8 mouse cellular contexts compared by ENCODE assay signal in the genomic region with DNA sequence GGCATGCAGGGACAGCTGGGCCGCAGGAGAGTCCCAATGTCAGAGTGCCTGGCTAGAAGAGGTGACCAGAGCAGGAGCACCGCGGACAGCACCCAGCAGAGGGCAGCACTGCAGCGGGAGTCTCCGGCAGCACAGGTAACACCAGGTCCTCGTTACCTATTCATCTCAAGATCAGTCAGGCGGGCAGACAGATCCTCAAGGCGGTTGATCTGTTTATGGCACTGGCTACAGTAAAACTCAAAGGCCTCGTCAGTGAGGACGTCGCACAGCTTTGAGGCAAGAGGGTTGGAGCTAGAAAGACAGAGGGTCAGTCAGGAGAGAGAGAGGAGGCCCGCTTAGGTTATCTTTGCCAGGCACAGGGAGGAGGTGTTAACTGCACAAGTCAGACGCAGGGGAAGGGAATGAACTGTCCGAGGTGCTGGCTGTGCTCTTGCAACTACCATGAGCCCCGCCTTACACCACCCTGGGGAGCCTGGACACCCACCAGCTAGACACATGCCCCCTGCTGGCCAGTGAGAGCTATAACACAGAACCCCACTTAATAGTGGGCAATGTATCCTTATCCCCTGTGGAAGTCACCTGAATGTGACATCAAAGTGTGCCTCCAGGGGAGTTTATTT. TPM values are rescaled to one million over a fixed set of nuclear protein-coding genes. Genes with fewer than 3 reads are reported as not detected.
DNase-seq lines count a peak whose midpoint lies in the region; ATAC-seq and TF ChIP-seq lines count a peak whose summit lies in the region.

No protein-coding gene starts in this region.

- peak; percentile 96 for TF ChIP-seq CTCF in ES-Bruce4 (IDR thresholded peaks at IDR 0.05; ENCODE audit: low read depth, low read length)
- peak; percentile 83 for TF ChIP-seq CTCF in lung, adult 2 months (IDR thresholded peaks at IDR 0.05; ENCODE audit: insufficient read depth, low read length)

- intact Hi-C loops in heart, postnatal 14 days (cut with DNase I): loop anchor here (1.0 to 2.0 kb wide), 2 partner anchors 57 to 118 kb away; a partner anchor contains a TSS

- no peak overlapping the region for H3K27ac ChIP-seq in ES-Bruce4 (ENCODE audit: insufficient read depth, low read length)
- no peak overlapping the region for H3K27ac ChIP-seq in forebrain, embryonic 12.5 days

- TF ChIP-seq POLR2A in ES-Bruce4 (IDR thresholded peaks at IDR 0.05; ENCODE audit: insufficient read depth, low read length): no peak
- no peak for TF ChIP-seq POLR2A in lung, adult 2 months (IDR thresholded peaks at IDR 0.05; ENCODE audit: borderline replicate concordance, extremely low read depth, low read depth, low read length)

- peak; percentile 94 for DNase-seq in c-Kit-positive CD71-positive TER-119-positive erythroid progenitor cells, embryonic 14.5 days (ENCODE audit: low spot score)
- DNase-seq in heart, postnatal 14 days: peak; percentile 79 to 81
- DNase-seq in kidney, postnatal 4 days: peak; percentile 91 to 92
- peak; percentile 77 for DNase-seq in lung, adult 2 months
- peak; percentile 39 to 50 for DNase-seq in thymus, adult 18-20 months

- no peaks in the 10 kb centered on the region for H3K36me3 ChIP-seq in ES-Bruce4 (ENCODE audit: control insufficient read depth, insufficient read depth, low read length, poor library complexity, severe bottlenecking)
- peaks cover 64% of the 10 kb centered on the region for H3K36me3 ChIP-seq in forebrain, embryonic 12.5 days (replicated peaks)

- no peak for TF ChIP-seq EP300 in ES-Bruce4 (IDR thresholded peaks at IDR 0.05; ENCODE audit: insufficient read depth, low read depth, low read length)

- peak overlapping the region; percentile 31 for H3K4me2 ChIP-seq in forebrain, embryonic 12.5 days

- H3K9me3 ChIP-seq in ES-Bruce4 (replicated peaks; ENCODE audit: control insufficient read depth, insufficient read depth, low read length, poor library complexity, severe bottlenecking): no peaks in the 10 kb centered on the region
- H3K9me3 ChIP-seq in forebrain, embryonic 12.5 days: no peaks in the 10 kb centered on the region

- no peak overlapping the region for H3K9ac ChIP-seq in ES-Bruce4 (ENCODE audit: low read depth, poor library complexity, severe bottlenecking)
- no peak overlapping the region for H3K9ac ChIP-seq in forebrain, embryonic 12.5 days

- H3K4me3 ChIP-seq in ES-Bruce4 (ENCODE audit: low read depth, low read length): no peak overlapping the region
- no peak overlapping the region for H3K4me3 ChIP-seq in forebrain, embryonic 12.5 days (replicated peaks)
- no peak overlapping the region for H3K4me3 ChIP-seq in lung, adult 2 months (replicated peaks; ENCODE audit: extremely low read depth, low read depth, low read length)

- no peaks in the 10 kb centered on the region for H3K27me3 ChIP-seq in ES-Bruce4 (ENCODE audit: control insufficient read depth, insufficient read depth, low read length, poor library complexity, severe bottlenecking)
- H3K27me3 ChIP-seq in forebrain, embryonic 12.5 days: no peaks in the 10 kb centered on the region

- WGBS in forebrain, embryonic 12.5 days: 11% methylated on average over 15 of the region's 15 CpGs
- WGBS in lung, adult 2 months: 16% methylated on average over 15 of the region's 15 CpGs

- peaks cover 7% of the 10 kb centered on the region for H3K4me1 ChIP-seq in ES-Bruce4 (ENCODE audit: control insufficient read depth, insufficient read depth, low read length)
- H3K4me1 ChIP-seq in forebrain, embryonic 12.5 days: no peaks in the 10 kb centered on the region; the same call in none of the 2 replicates
- 0 out of 2 replicates have a peak, but pooled peaks cover 3% of the 10 kb centered on the region for H3K4me1 ChIP-seq in lung, adult 2 months (ENCODE audit: control insufficient read depth, insufficient read depth, low read length)

- 0 out of 2 replicates have a peak, but pooled peaks have one; percentile 49 for ATAC-seq in forebrain, embryonic 12.5 days (ENCODE audit: low FRiP score)
- peak; percentile 73 for ATAC-seq in neutrophil, adult 5-6 weeks (ENCODE audit: extremely low read depth, insufficient number of reproducible peaks, low FRiP score, poor library complexity, severe bottlenecking)

RNA-seq across cellular contexts. Expression of a gene that starts 26.4 kb away (rescaled TPM):
- 14.2 and 17.0 TPM in 2 replicates for polyA plus RNA-seq in ES-Bruce4 (2011; ENCODE audit: insufficient read depth, insufficient read length, low read depth, missing spikeins)
- polyA plus RNA-seq in forebrain, embryonic 12.5 days (2016; fragmentation: Nextera tagmentation; extraction: Ambion mirVana): 30.6 and 31.7 TPM in 2 replicates
- 10 to 100 TPM; 11.4 to 13.1 TPM for total RNA-seq in heart, postnatal 14 days (2021)
- 45.9 and 49.7 TPM in 2 replicates for polyA plus RNA-seq in lung, adult 2 months (2012; rRNA removed)
- total RNA-seq in neutrophil, adult 5-6 weeks (2017): 9.2 and 10.2 TPM in 2 replicates

RNA-seq across cellular contexts. Expression of a gene that starts 57.4 kb away (rescaled TPM):
- polyA plus RNA-seq in ES-Bruce4 (2011; ENCODE audit: insufficient read depth, insufficient read length, low read depth, missing spikeins): 27.5 and 27.6 TPM in 2 replicates
- polyA plus RNA-seq in forebrain, embryonic 12.5 days (2016; fragmentation: Nextera tagmentation; extraction: Ambion mirVana): 39.3 and 39.8 TPM in 2 replicates
- total RNA-seq in heart, postnatal 14 days (2021): 10 to 100 TPM; 22.7 to 25.3 TPM
- polyA plus RNA-seq in lung, adult 2 months (2012; rRNA removed): 41.3 and 46.5 TPM in 2 replicates
- 2.8 and 3.7 TPM in 2 replicates for total RNA-seq in neutrophil, adult 5-6 weeks (2017)

RNA-seq across cellular contexts. Expression of a gene that starts 59.6 kb away (rescaled TPM):
- polyA plus RNA-seq in ES-Bruce4 (2011; ENCODE audit: insufficient read depth, insufficient read length, low read depth, missing spikeins): not detected in 2 replicates
- 0.08 and 0.13 TPM in 2 replicates for polyA plus RNA-seq in forebrain, embryonic 12.5 days (2016; fragmentation: Nextera tagmentation; extraction: Ambion mirVana)
- total RNA-seq in heart, postnatal 14 days (2021): not detected
- polyA plus RNA-seq in lung, adult 2 months (2012; rRNA removed): not detected in 2 replicates
- not detected in 2 replicates for total RNA-seq in neutrophil, adult 5-6 weeks (2017)
